Mouse (Mus musculus): ENCODE data around the gene Mfsd6l. TPM values are rescaled to one million over a fixed set of nuclear protein-coding genes. Genes with fewer than 3 reads are reported as not detected.

The Mfsd6l gene
- polyA plus RNA-seq, 1 experiment, result 2.3 TPM

GRCm38 (mm10) chr11:68536026-68536425 is 20.0 kb upstream of the Mfsd6l start:
- Histone ChIP-seq H3K4me3 (ENCODE audit: insufficient read depth, low read depth, low read length) (no peak overlapping the region), H3K36me3 (ENCODE audit: control insufficient read depth, insufficient read depth, low read length) (no peaks in the 10 kb centered on the region), H3K4me1 (ENCODE audit: control insufficient read depth, insufficient read depth, low read length) (no peaks in the 10 kb centered on the region), H3K27ac (ENCODE audit: insufficient read depth, low read depth, low read length) (no peak overlapping the region), H3K27me3 (replicated peaks; ENCODE audit: control insufficient read depth, insufficient read depth, low read length) (no peaks in the 10 kb centered on the region)
- no peak for TF ChIP-seq CTCF (conservative IDR thresholded peaks at IDR 0.05; ENCODE audit: insufficient read depth, insufficient read length, low read depth, low read length)
- TF ChIP-seq POLR2A (IDR thresholded peaks at IDR 0.05; ENCODE audit: low read depth, low read length), result no peak
- WGBS, result 53% methylated on average over 4 of the region's 4 CpGs
- DNase-seq, result no peak

GRCm38 (mm10) chr11:68536465-68536864 is 19.5 kb upstream of the Mfsd6l start:
- TF ChIP-seq POLR2A (IDR thresholded peaks at IDR 0.05; ENCODE audit: low read depth, low read length) (no peak), CTCF (conservative IDR thresholded peaks at IDR 0.05; ENCODE audit: insufficient read depth, insufficient read length, low read depth, low read length) (no peak)

GRCm38 (mm10) chr11:68539621-68540020 is 16.4 kb upstream of the Mfsd6l start:
- Histone ChIP-seq H3K27me3 (replicated peaks; ENCODE audit: control insufficient read depth, insufficient read depth, low read length) (no peaks in the 10 kb centered on the region), H3K36me3 (ENCODE audit: control insufficient read depth, insufficient read depth, low read length) (no peaks in the 10 kb centered on the region), H3K4me3 (ENCODE audit: insufficient read depth, low read depth, low read length) (no peak overlapping the region), H3K4me1 (ENCODE audit: control insufficient read depth, insufficient read depth, low read length) (no peaks in the 10 kb centered on the region), H3K27ac (ENCODE audit: insufficient read depth, low read depth, low read length) (no peak overlapping the region)
- WGBS, result 76% methylated on average over 5 of the region's 5 CpGs
- TF ChIP-seq CTCF (conservative IDR thresholded peaks at IDR 0.05; ENCODE audit: insufficient read depth, insufficient read length, low read depth, low read length) (no peak), POLR2A (IDR thresholded peaks at IDR 0.05; ENCODE audit: low read depth, low read length) (no peak)
- DNase-seq, result no peak

More at GRCm38 (mm10) chr11:68536465-68536864, 19.5 kb upstream of the Mfsd6l start:
- Histone ChIP-seq H3K4me1 (ENCODE audit: control insufficient read depth, insufficient read depth, low read length) (no peaks in the 10 kb centered on the region), H3K27ac (ENCODE audit: insufficient read depth, low read depth, low read length) (no peak overlapping the region), H3K4me3 (ENCODE audit: insufficient read depth, low read depth, low read length) (no peak overlapping the region), H3K36me3 (ENCODE audit: control insufficient read depth, insufficient read depth, low read length) (no peaks in the 10 kb centered on the region), H3K27me3 (replicated peaks; ENCODE audit: control insufficient read depth, insufficient read depth, low read length) (no peaks in the 10 kb centered on the region)
- DNase-seq, result no peak
- 58% methylated on average over 4 of the region's 4 CpGs for WGBS

- peak; percentile 47 for DNase-seq
- H3K4me3 ChIP-seq (ENCODE audit: insufficient read depth, low read depth, low read length), result no peak overlapping the region
- TF ChIP-seq CTCF (conservative IDR thresholded peaks at IDR 0.05; ENCODE audit: insufficient read depth, insufficient read length, low read depth, low read length) (peak; percentile 64), POLR2A (IDR thresholded peaks at IDR 0.05; ENCODE audit: low read depth, low read length) (no peak)
- H3K36me3 ChIP-seq (ENCODE audit: control insufficient read depth, insufficient read depth, low read length), result no peaks in the 10 kb centered on the region
- H3K4me1 ChIP-seq (ENCODE audit: control insufficient read depth, insufficient read depth, low read length), result no peaks in the 10 kb centered on the region
- H3K27me3 ChIP-seq (replicated peaks; ENCODE audit: control insufficient read depth, insufficient read depth, low read length), result no peaks in the 10 kb centered on the region
- WGBS, result 27% methylated on average over 8 of the region's 8 CpGs
- H3K27ac ChIP-seq (ENCODE audit: insufficient read depth, low read depth, low read length), result no peak overlapping the region
Measured at GRCm38 (mm10) chr11:68544554-68544953, 11.4 kb upstream of the Mfsd6l start.

GRCm38 (mm10) chr11:68545172-68545571 is 10.8 kb upstream of the Mfsd6l start:
- WGBS, result 45% methylated on average over 7 of the region's 7 CpGs
- TF ChIP-seq CTCF (conservative IDR thresholded peaks at IDR 0.05; ENCODE audit: insufficient read depth, insufficient read length, low read depth, low read length), result no peak
- no peak for TF ChIP-seq POLR2A (IDR thresholded peaks at IDR 0.05; ENCODE audit: low read depth, low read length)
- Histone ChIP-seq H3K4me1 (ENCODE audit: control insufficient read depth, insufficient read depth, low read length) (no peaks in the 10 kb centered on the region), H3K4me3 (ENCODE audit: insufficient read depth, low read depth, low read length) (no peak overlapping the region), H3K27ac (ENCODE audit: insufficient read depth, low read depth, low read length) (peak overlapping the region; percentile 17; the same call in 1 of the 2 replicates), H3K27me3 (replicated peaks; ENCODE audit: control insufficient read depth, insufficient read depth, low read length) (no peaks in the 10 kb centered on the region), H3K36me3 (ENCODE audit: control insufficient read depth, insufficient read depth, low read length) (no peaks in the 10 kb centered on the region)
- peak; percentile 38 for DNase-seq

GRCm38 (mm10) chr11:68545682-68546222 is 10.2 kb upstream of the Mfsd6l start:
- TF ChIP-seq POLR2A (IDR thresholded peaks at IDR 0.05; ENCODE audit: low read depth, low read length) (no peak), CTCF (conservative IDR thresholded peaks at IDR 0.05; ENCODE audit: insufficient read depth, insufficient read length, low read depth, low read length) (no peak)
- no peak for DNase-seq
- Histone ChIP-seq H3K27ac (ENCODE audit: insufficient read depth, low read depth, low read length) (peak overlapping the region; percentile 17; the same call in 1 of the 2 replicates), H3K4me3 (ENCODE audit: insufficient read depth, low read depth, low read length) (no peak overlapping the region), H3K36me3 (ENCODE audit: control insufficient read depth, insufficient read depth, low read length) (no peaks in the 10 kb centered on the region), H3K4me1 (ENCODE audit: control insufficient read depth, insufficient read depth, low read length) (no peaks in the 10 kb centered on the region), H3K27me3 (replicated peaks; ENCODE audit: control insufficient read depth, insufficient read depth, low read length) (no peaks in the 10 kb centered on the region)
- WGBS, result 83% methylated on average over 8 of the region's 8 CpGs

- DNase-seq, result no peak
- no peak overlapping the region for H3K27ac ChIP-seq (ENCODE audit: insufficient read depth, low read depth, low read length)
- no peaks in the 10 kb centered on the region for H3K27me3 ChIP-seq (replicated peaks; ENCODE audit: control insufficient read depth, insufficient read depth, low read length)
- H3K36me3 ChIP-seq (ENCODE audit: control insufficient read depth, insufficient read depth, low read length), result no peaks in the 10 kb centered on the region
- no peak overlapping the region for H3K4me3 ChIP-seq (ENCODE audit: insufficient read depth, low read depth, low read length)
- H3K4me1 ChIP-seq (ENCODE audit: control insufficient read depth, insufficient read depth, low read length), result no peaks in the 10 kb centered on the region
- 59% methylated on average over 2 of the region's 2 CpGs for WGBS
- no peak for TF ChIP-seq POLR2A (IDR thresholded peaks at IDR 0.05; ENCODE audit: low read depth, low read length)
- TF ChIP-seq CTCF (conservative IDR thresholded peaks at IDR 0.05; ENCODE audit: insufficient read depth, insufficient read length, low read depth, low read length), result no peak
Measured at GRCm38 (mm10) chr11:68547484-68547883, 8.5 kb upstream of the Mfsd6l start.
